Mouse (Mus musculus) embryonic facial prominence, embryonic 11.5 days (tissue): ENCODE measurements around the gene Gm20388. TPM values are rescaled to one million over a fixed set of nuclear protein-coding genes. Genes with fewer than 3 reads are reported as not detected.

Source experiments
- ATAC-seq: fragments of 200-750 bp; cut with Nextera tagmentation; replicated peaks from 2 replicates; pipeline ENCODE4 v1.8.0; 2017; ENCODE audit warnings: low read depth; ENCODE audit not compliant: insufficient number of reproducible peaks, low FRiP score, low TSS enrichment
- DNase-seq: peaks from one replicate; pipeline ENCODE4 v3.0.0-alpha.2; 2015; ENCODE audit warnings: low spot score
- H3K27ac ChIP-seq: fragments of 300-500 bp; sonication (generic); replicated peaks from 2 replicates; pipeline ENCODE4 v1.5.1; 2014; ENCODE audit warnings: mild to moderate bottlenecking, low read depth, low read length, control low read depth
- H3K27me3 ChIP-seq: fragments of 300-500 bp; sonication (generic); 2 replicates; pipeline ENCODE4 v1.6.1; 2014; ENCODE audit warnings: mild to moderate bottlenecking, low read length, moderate library complexity, mixed read lengths; ENCODE audit not compliant: control insufficient read depth, insufficient read depth
- H3K36me3 ChIP-seq: fragments of 300-500 bp; sonication (generic); replicated peaks from 2 replicates; pipeline ENCODE4 v1.6.1; 2014; ENCODE audit warnings: low read depth, mild to moderate bottlenecking, low read length, moderate library complexity, mixed read lengths; ENCODE audit not compliant: control insufficient read depth, insufficient read depth
- H3K4me1 ChIP-seq: fragments of 300-500 bp; sonication (generic); 2 replicates; pipeline ENCODE4 v1.6.1; 2014; ENCODE audit warnings: low read length, mixed read lengths; ENCODE audit not compliant: control insufficient read depth, insufficient read depth
- H3K4me2 ChIP-seq: fragments of 300-500 bp; sonication (generic); 2 replicates; pipeline ENCODE4 v1.6.1; 2014; ENCODE audit warnings: low read depth, mild to moderate bottlenecking, control low read depth, low read length, moderate library complexity
- H3K4me3 ChIP-seq: fragments of 300-500 bp; sonication (generic); 2 replicates; pipeline ENCODE4 v1.5.1; 2014; ENCODE audit warnings: low read depth, low read length, control low read depth
- H3K9ac ChIP-seq: fragments of 300-500 bp; sonication (generic); replicated peaks from 2 replicates; pipeline ENCODE4 v1.6.1; 2014; ENCODE audit warnings: mild to moderate bottlenecking, control low read depth, low read length
- H3K9me3 ChIP-seq: fragments of 300-500 bp; sonication (generic); replicated peaks from 2 replicates; pipeline ENCODE4 v1.6.1; 2016; ENCODE audit warnings: mild to moderate bottlenecking, low read length, inconsistent platforms, mixed read lengths; ENCODE audit not compliant: control insufficient read depth
- WGBS: fragments of 180-500 bp; shearing (Covaris S2); extraction: QIAGEN DNeasy Blood & Tissue Kit; methylation state at CpG from one replicate; pipeline ENCODE4 v1.1.7; 2014; 5-methylcytosine and 5-hydroxymethylcytosine counted together
- polyA plus RNA-seq: library from polyadenylated mRNA; unstranded; fragments of >200 nt; fragmentation: Nextera tagmentation; extraction: Ambion mirVana; gene quantifications from 2 replicates; pipeline ENCODE4 v1.2.1, GENCODE M21; 2014

Gm20388 gene
- polyA plus RNA-seq, 1 experiment from 2014 or later, result 3.1 TPM

DNA sequence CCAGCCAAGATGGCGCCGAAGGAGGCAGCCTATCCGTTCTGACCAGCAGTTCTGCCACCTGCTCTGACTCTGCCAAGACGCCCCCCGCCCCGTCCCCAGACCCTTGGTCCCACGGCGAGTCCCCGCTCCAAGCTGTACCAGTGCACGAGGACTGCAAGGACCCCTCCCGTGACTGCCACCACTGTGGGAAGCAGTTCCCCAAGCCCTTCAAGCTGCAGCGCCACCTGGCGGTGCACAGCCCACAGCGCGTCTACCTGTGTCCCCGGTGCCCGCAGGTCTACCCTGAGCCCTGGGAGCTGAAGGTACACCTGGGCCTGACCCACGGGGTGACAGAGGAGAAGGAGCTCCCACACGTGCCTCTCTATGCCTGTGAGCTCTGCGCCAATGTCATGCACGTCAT is 2358.8 kb downstream of the Gm20388 start:
- Histone ChIP-seq H3K4me3 (peak overlapping the region; percentile 21), H3K27me3 (peaks cover 7% of the 10 kb centered on the region; the same call in 1 of the 2 replicates), H3K9me3 (no peaks in the 10 kb centered on the region), H3K36me3 (no peaks in the 10 kb centered on the region), H3K4me2 (peak overlapping the region; percentile 52), H3K9ac (peak overlapping the region; percentile 54), H3K27ac (no peak overlapping the region), H3K4me1 (no peaks in the 10 kb centered on the region)
- ATAC-seq (peak; percentile 26; the same call in 1 of the 2 replicates), DNase-seq (peak; percentile 86)
- 3% methylated on average over 21 of the region's 21 CpGs for WGBS

DNA sequence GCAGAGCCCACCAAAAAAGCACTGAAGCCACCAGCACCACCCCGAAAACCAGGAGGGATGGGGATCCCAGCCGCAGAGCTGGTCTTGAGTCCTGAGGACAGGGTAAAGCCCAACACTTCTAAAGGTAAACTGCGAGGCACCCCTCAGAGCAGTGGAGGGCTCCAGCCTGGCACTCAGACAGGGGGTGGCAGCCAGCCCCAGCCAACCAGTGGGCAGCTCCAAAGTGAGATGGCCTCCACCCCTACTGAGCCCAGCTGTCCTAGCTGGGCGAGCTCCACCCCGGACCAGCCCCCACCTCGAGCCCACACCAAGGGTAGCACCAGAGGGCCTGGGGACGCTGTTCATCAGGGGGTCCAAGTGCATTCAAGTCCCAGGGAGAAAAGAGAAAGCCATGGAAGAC is 2359.9 kb downstream of the Gm20388 start:
- Histone ChIP-seq H3K4me1 (no peaks in the 10 kb centered on the region), H3K4me2 (no peak overlapping the region), H3K9me3 (no peaks in the 10 kb centered on the region), H3K4me3 (no peak overlapping the region), H3K27ac (no peak overlapping the region), H3K27me3 (peaks cover 7% of the 10 kb centered on the region; the same call in 1 of the 2 replicates), H3K9ac (no peak overlapping the region), H3K36me3 (no peaks in the 10 kb centered on the region)
- WGBS, result 75% methylated on average over 7 of the region's 7 CpGs
- no peak for DNase-seq
- ATAC-seq, result no peak

DNA sequence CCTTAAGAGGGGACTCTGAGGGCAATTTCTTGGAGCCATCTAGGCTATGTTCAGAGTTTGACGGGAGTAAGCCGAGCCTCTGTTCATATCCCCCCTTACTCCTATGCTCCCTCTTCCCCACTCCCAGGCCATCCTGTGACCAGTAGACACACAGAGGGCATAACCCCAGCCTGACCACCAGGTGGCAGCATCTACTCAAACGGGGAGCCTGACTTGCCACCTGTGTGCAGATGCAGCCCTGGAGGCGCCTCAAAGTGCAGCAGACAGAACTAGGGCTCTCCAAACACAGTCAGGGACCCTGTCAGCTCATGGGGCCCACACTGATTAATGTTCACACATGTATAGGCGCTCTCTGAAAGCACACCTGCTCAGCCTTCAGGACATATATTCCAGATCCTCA is 2362.5 kb downstream of the Gm20388 start:
- ATAC-seq (peak; percentile 35; the same call in 1 of the 2 replicates), DNase-seq (peak; percentile 89)
- H3K4me2 ChIP-seq, result no peak overlapping the region
- H3K27ac ChIP-seq, result no peak overlapping the region
- no peaks in the 10 kb centered on the region for H3K36me3 ChIP-seq
- H3K9ac ChIP-seq, result no peak overlapping the region
- H3K9me3 ChIP-seq, result no peaks in the 10 kb centered on the region
- no peaks in the 10 kb centered on the region for H3K4me1 ChIP-seq
- peaks cover 7% of the 10 kb centered on the region; the same call in 1 of the 2 replicates for H3K27me3 ChIP-seq
- H3K4me3 ChIP-seq, result no peak overlapping the region
- 8% methylated on average over 5 of the region's 5 CpGs for WGBS

DNA sequence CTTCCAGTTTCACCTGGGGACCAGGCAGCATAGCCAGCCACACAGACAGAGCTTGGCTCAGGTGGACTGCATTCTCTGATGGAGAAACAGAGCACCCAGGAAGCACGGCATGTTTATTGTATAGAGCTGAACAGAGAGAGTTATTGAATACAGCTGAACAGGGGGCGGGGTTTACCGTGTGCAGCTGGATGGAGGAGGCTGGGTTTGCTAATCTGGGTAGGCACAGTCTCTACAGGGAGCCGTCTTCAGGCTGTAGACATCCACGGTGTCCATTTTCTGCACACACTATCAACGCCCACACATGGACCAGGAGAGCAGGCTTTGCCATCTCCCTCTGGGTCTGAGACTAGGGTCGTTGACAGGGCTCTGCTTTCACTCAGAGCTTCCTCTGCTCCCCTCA is 2363.2 kb downstream of the Gm20388 start:
- no peak for ATAC-seq
- no peak overlapping the region for H3K27ac ChIP-seq

DNA sequence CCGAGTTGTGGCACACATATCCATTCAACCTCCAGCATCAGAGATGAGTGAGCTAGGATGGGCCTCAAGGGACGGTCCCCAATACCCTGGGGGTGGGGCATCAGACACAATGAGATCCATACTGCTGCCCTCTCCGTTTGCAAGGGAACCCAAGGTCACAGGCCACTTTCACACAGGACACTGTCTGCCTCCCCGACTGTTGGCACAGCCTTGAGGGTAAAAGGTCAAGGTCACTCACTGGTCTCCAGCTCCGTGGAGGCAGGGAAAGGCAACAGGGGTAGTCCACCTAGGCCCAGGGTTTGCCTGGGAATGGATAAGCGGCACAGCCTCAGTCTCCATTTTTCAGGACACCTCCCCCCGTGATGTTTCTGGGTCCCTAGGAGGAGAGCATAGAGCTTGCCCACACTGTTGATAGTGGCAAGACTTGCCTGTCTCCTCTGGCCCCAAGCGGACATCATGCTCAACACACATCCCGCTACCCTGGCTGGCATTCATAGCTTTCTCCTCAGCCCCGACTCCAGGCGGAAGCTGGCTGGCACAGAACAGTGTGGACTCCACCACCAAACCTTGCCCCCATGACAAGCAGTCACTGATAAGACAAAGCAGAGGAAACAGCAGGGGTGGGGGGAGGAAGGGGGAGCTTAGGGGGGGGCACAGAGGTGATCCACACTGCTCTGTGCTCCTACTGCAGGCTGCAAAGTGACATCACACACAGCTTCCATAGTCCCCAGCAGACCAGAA is 2364.2 kb downstream of the Gm20388 start:
- Histone ChIP-seq H3K36me3 (no peaks in the 10 kb centered on the region), H3K9ac (no peak overlapping the region), H3K4me3 (no peak overlapping the region), H3K9me3 (no peaks in the 10 kb centered on the region), H3K4me1 (no peaks in the 10 kb centered on the region), H3K4me2 (no peak overlapping the region), H3K27ac (no peak overlapping the region), H3K27me3 (peaks cover 5% of the 10 kb centered on the region; the same call in 1 of the 2 replicates)
- DNase-seq, result no peak
- no peak for ATAC-seq
- 78% methylated on average over 11 of the region's 11 CpGs for WGBS

More for the DNA sequence above, 2363.2 kb downstream of the Gm20388 start:
- Histone ChIP-seq H3K9ac (no peak overlapping the region), H3K27me3 (peaks cover 7% of the 10 kb centered on the region; the same call in 1 of the 2 replicates), H3K36me3 (no peaks in the 10 kb centered on the region), H3K4me2 (no peak overlapping the region), H3K4me3 (no peak overlapping the region), H3K4me1 (no peaks in the 10 kb centered on the region), H3K9me3 (no peaks in the 10 kb centered on the region)
- no peak for DNase-seq
- WGBS, result 51% methylated on average over 7 of the region's 7 CpGs

DNA sequence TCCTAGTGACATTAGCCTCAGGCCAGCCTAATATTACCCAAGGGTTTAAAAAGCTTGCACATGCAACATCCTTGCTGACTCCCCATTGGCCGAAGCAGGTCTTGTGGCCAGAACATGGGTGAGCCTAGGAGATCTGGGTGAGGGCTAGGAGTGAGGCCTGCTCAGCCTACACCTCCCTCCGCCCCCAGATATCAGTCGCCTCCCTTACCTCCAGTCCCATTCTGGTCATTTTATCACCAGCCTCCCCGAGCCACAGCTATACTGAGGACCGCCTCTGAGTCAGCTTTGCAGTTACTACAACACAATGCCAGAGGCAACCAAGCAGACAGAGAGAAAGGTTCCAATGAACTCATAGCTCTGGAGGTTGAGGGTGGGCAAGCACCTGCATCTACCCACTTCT is 2365.7 kb downstream of the Gm20388 start:
- no peaks in the 10 kb centered on the region for H3K4me1 ChIP-seq

DNA sequence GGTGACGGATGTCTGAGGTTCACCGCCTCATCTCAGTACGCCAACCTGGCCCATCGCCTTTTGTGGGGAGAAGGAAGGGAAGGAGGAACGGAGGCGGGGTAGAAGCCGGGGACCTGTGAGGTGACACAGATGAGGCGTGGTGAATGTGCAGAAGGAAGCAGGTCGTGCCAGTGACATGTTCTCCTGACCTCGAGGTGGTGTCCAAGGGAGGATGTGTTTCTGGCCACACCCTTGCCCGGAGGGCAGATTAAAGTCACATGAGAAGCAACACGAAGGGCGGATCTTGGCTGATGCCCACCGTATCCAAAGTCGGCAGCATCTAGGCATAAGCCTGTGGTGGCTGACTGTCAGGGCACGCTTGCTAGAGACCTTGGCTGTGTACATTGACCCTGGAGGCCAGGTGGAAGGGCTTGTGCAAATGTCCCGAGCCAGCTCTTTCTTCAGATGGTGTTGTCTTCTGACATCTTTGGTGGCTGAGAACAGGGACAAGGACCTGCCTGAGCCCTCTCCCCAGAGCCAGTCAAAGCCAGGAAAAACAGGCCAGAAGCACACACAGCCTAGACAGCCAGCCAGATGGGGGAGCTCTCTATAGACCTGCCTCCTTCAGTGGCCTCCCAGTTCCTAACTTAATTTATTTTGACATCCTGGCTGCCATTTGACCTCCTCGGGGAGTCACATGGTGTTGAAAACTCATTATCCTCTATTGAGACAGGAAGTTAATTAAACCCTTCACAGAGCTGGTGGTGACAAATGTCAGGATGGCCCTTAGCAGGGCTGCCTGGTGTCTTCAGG is 2366.8 kb downstream of the Gm20388 start:
- no peak overlapping the region for H3K4me3 ChIP-seq
- no peaks in the 10 kb centered on the region for H3K36me3 ChIP-seq
- H3K27ac ChIP-seq, result no peak overlapping the region
- no peak overlapping the region for H3K9ac ChIP-seq
- no peaks in the 10 kb centered on the region for H3K4me1 ChIP-seq
- peaks cover under 1% of the 10 kb centered on the region; the same call in 1 of the 2 replicates for H3K27me3 ChIP-seq
- ATAC-seq, result no peak
- H3K4me2 ChIP-seq, result no peak overlapping the region
- 78% methylated on average over 18 of the region's 18 CpGs for WGBS
- no peaks in the 10 kb centered on the region for H3K9me3 ChIP-seq
- DNase-seq, result no peak

More for the DNA sequence above, 2365.7 kb downstream of the Gm20388 start:
- ATAC-seq (no peak), DNase-seq (no peak)
- Histone ChIP-seq H3K4me3 (no peak overlapping the region), H3K9me3 (no peaks in the 10 kb centered on the region), H3K27me3 (no peaks in the 10 kb centered on the region), H3K4me2 (no peak overlapping the region), H3K27ac (no peak overlapping the region), H3K9ac (no peak overlapping the region), H3K36me3 (no peaks in the 10 kb centered on the region)
- WGBS, result 92% methylated on average over 5 of the region's 5 CpGs

DNA sequence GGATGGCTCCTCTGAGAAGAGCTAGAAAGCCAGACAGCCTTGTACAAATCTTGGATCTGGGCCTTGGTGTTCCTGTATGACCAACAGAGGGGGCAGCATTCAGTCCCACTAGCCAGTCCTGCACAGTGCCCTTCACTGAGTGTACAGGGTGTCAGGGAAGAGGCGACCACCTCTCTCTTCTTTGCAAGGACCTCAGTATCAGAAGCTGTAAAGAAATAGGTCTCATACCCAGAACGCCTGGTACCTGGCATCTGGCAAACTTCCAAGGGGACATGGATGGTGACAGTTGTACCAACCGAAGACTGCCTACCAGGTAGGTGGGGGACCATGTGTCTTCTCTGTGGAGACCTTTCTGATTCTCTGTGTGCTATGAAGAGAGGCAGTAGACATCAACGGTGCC is 2369.5 kb downstream of the Gm20388 start:
- Histone ChIP-seq H3K4me2 (no peak overlapping the region), H3K9me3 (no peaks in the 10 kb centered on the region), H3K9ac (0 out of 2 replicates have a peak overlapping the region, but pooled peaks have one; percentile 19), H3K27me3 (peaks cover 16% of the 10 kb centered on the region), H3K4me1 (peaks cover 16% of the 10 kb centered on the region), H3K36me3 (no peaks in the 10 kb centered on the region), H3K27ac (no peak overlapping the region), H3K4me3 (no peak overlapping the region)
- no peak for ATAC-seq
- DNase-seq, result no peak
- WGBS, result 68% methylated on average over 4 of the region's 4 CpGs
